Mouse (Mus musculus) macrophage (primary cell): Measurements from ENCODE around the gene 0610040J01Rik. TPM values are rescaled to one million over a fixed set of nuclear protein-coding genes. Genes with fewer than 3 reads are reported as not detected.
"Not testable (repeated sequence)": the region's sequence is repeated elsewhere in the genome, so short reads cannot be mapped to it uniquely, and the experiment has no call there.

ENCODE experiments used
- H3K27ac ChIP-seq: fragments of 350-480 bp; formaldehyde crosslinking; 2 replicates; pipeline ENCODE4 v1.9.0; 2021
- H3K36me3 ChIP-seq: fragments of 350-480 bp; formaldehyde crosslinking; 2 replicates; pipeline ENCODE4 v1.9.0; 2021; ENCODE audit errors: inconsistent target
- H3K4me3 ChIP-seq: fragments of 350-480 bp; formaldehyde crosslinking; 2 replicates; pipeline ENCODE4 v1.9.0; 2021; ENCODE audit errors: inconsistent target
- H3K79me2 ChIP-seq: fragments of 350-480 bp; formaldehyde crosslinking; 2 replicates; pipeline ENCODE4 v1.9.0; 2021; ENCODE audit errors: inconsistent target
- WGBS: methylation state at CpG from one replicate; pipeline ENCODE4 v1.1.7; 2026; ENCODE audit warnings: inconsistent platforms; ENCODE audit not compliant: missing documents; 5-methylcytosine and 5-hydroxymethylcytosine counted together
- polyA plus RNA-seq: library from polyadenylated mRNA; stranded (reverse); fragments of 250-400 nt; gene quantifications from 3 replicates; pipeline ENCODE4 v1.2.4, GENCODE M21; 2018; ENCODE audit warnings: inconsistent platforms

The 0610040J01Rik gene
- polyA plus RNA-seq, 1 experiment from 2014 or later: 1.9 TPM

GRCm38 (mm10) chr5:63847541-63848226 lies 35.5 kb downstream of the 0610040J01Rik start:
- Histone ChIP-seq H3K4me3 (no peak overlapping the region), H3K36me3 (no peaks in the 10 kb centered on the region), H3K27ac (no peak overlapping the region), H3K79me2 (no peaks in the 10 kb centered on the region)
- 92% methylated on average over 13 of the region's 13 CpGs for WGBS

GRCm38 (mm10) chr5:63858901-63859300 lies 46.7 kb downstream of the 0610040J01Rik start:
- H3K36me3 ChIP-seq: no peaks in the 10 kb centered on the region
- H3K79me2 ChIP-seq: no peaks in the 10 kb centered on the region
- H3K27ac ChIP-seq: no peak overlapping the region
- WGBS: 36% methylated on average over 8 of the region's 8 CpGs
- H3K4me3 ChIP-seq: no peak overlapping the region

GRCm38 (mm10) chr5:63867421-63867820 lies 55.3 kb downstream of the 0610040J01Rik start:
- Histone ChIP-seq H3K36me3 (no peaks in the 10 kb centered on the region), H3K79me2 (no peaks in the 10 kb centered on the region), H3K4me3 (no peak overlapping the region), H3K27ac (no peak overlapping the region)
- 100% methylated on average over 2 of the region's 3 CpGs for WGBS

- no peak overlapping the region for H3K27ac ChIP-seq
- H3K79me2 ChIP-seq: no peaks in the 10 kb centered on the region
- no peak overlapping the region for H3K4me3 ChIP-seq
- no peaks in the 10 kb centered on the region for H3K36me3 ChIP-seq
- 92% methylated on average over 17 of the region's 17 CpGs for WGBS
These were observed 60.2 kb downstream of the 0610040J01Rik start for GRCm38 (mm10) chr5:63872176-63872932.

- WGBS: 61% methylated on average over 15 of the region's 16 CpGs
- Histone ChIP-seq H3K79me2 (no peaks in the 10 kb centered on the region), H3K4me3 (no peak overlapping the region), H3K36me3 (no peaks in the 10 kb centered on the region), H3K27ac (no peak overlapping the region)
These were observed 62.7 kb downstream of the 0610040J01Rik start for GRCm38 (mm10) chr5:63874880-63875279.

- WGBS: 81% methylated on average over 4 of the region's 4 CpGs
- H3K4me3 ChIP-seq: no peak overlapping the region
- H3K36me3 ChIP-seq: no peaks in the 10 kb centered on the region
- no peaks in the 10 kb centered on the region for H3K79me2 ChIP-seq
- H3K27ac ChIP-seq: no peak overlapping the region
These were observed 63.9 kb downstream of the 0610040J01Rik start for GRCm38 (mm10) chr5:63876081-63876480.

- Histone ChIP-seq H3K4me3 (no peak overlapping the region), H3K27ac (no peak overlapping the region), H3K79me2 (no peaks in the 10 kb centered on the region), H3K36me3 (no peaks in the 10 kb centered on the region)
- WGBS: 99% methylated on average over 10 of the region's 10 CpGs
These were observed 66.9 kb downstream of the 0610040J01Rik start for GRCm38 (mm10) chr5:63879026-63879425.

GRCm38 (mm10) chr5:63886292-63886691 lies 74.1 kb downstream of the 0610040J01Rik start:
- H3K36me3 ChIP-seq: peaks cover 7% of the 10 kb centered on the region; the same call in 1 of the 2 replicates
- WGBS: 88% methylated on average over 5 of the region's 5 CpGs
- no peak overlapping the region for H3K27ac ChIP-seq
- no peak overlapping the region for H3K4me3 ChIP-seq
- no peaks in the 10 kb centered on the region for H3K79me2 ChIP-seq

- Histone ChIP-seq H3K27ac (no peak overlapping the region), H3K79me2 (no peaks in the 10 kb centered on the region), H3K4me3 (no peak overlapping the region), H3K36me3 (peaks cover 7% of the 10 kb centered on the region; the same call in 1 of the 2 replicates)
- 32% methylated on average over 6 of the region's 6 CpGs for WGBS
These were observed 74.5 kb downstream of the 0610040J01Rik start for GRCm38 (mm10) chr5:63886709-63887108.

- WGBS: 100% methylated on average over 4 of the region's 4 CpGs
- Histone ChIP-seq H3K79me2 (no peaks in the 10 kb centered on the region), H3K27ac (no peak overlapping the region), H3K4me3 (no peak overlapping the region), H3K36me3 (peaks cover 7% of the 10 kb centered on the region; the same call in 1 of the 2 replicates)
These were observed 74.9 kb downstream of the 0610040J01Rik start for GRCm38 (mm10) chr5:63887111-63887510.

- H3K36me3 ChIP-seq: peaks cover 7% of the 10 kb centered on the region; the same call in 1 of the 2 replicates
- H3K27ac ChIP-seq: no peak overlapping the region
- no peak overlapping the region for H3K4me3 ChIP-seq
- WGBS: 95% methylated on average over 4 of the region's 4 CpGs
- no peaks in the 10 kb centered on the region for H3K79me2 ChIP-seq
These were observed 79.1 kb downstream of the 0610040J01Rik start for GRCm38 (mm10) chr5:63891241-63891640.

- Histone ChIP-seq H3K4me3 (no peak overlapping the region), H3K27ac (no peak overlapping the region)
- 85% methylated on average over 6 of the region's 6 CpGs for WGBS
These were observed 79.7 kb downstream of the 0610040J01Rik start for GRCm38 (mm10) chr5:63891912-63892311.

GRCm38 (mm10) chr5:63897001-63897819 lies 85.0 kb downstream of the 0610040J01Rik start:
- 97% methylated on average over 5 of the region's 5 CpGs for WGBS
- not testable (repeated sequence) for H3K27ac ChIP-seq, H3K4me3 ChIP-seq, H3K36me3 ChIP-seq, H3K79me2 ChIP-seq

More at GRCm38 (mm10) chr5:63891912-63892311, 79.7 kb downstream of the 0610040J01Rik start:
- Histone ChIP-seq H3K36me3 (peaks cover 7% of the 10 kb centered on the region; the same call in 1 of the 2 replicates), H3K79me2 (no peaks in the 10 kb centered on the region)

GRCm38 (mm10) chr5:63897820-63898110 lies 85.6 kb downstream of the 0610040J01Rik start:
- Histone ChIP-seq H3K27ac (no peak overlapping the region), H3K36me3 (no peaks in the 10 kb centered on the region), H3K79me2 (no peaks in the 10 kb centered on the region), H3K4me3 (no peak overlapping the region)
- 86% methylated on average over 3 of the region's 3 CpGs for WGBS
